Mouse (Mus musculus) spleen, adult 18-20 months (tissue): ENCODE data around the gene Sde2.
"Not testable (repeated sequence)": the region's sequence is repeated elsewhere in the genome, so short reads cannot be mapped to it uniquely, and the experiment has no call there.

ENCODE experiments used
- DNase-seq, 2 experiments: peaks; one replicate each; pipeline ENCODE4 v3.0.0; 2022; ENCODE audit warnings: mixed read lengths in 2 of 2

The Sde2 gene

DNA sequence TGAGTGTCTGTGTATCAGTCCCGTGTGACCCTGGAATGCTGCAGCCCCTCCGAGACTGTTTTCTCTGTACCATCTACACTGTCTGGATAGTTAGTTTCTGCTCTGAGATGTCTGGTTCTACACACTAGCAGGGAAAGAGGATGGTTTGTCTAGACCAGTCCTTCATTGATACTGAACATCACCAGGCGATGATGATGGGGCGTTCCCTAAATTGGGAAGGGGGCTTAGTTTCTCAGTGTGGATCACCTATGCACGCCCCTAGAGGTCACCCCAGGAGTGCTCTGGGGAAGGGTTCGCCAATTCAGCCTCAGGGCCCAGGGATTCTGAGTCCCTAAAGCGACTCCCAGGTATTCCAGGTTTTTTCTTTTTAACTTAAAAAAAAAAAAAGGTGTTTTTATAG lies 38.2 kb downstream of the Sde2 start:
- no peak for DNase-seq

DNA sequence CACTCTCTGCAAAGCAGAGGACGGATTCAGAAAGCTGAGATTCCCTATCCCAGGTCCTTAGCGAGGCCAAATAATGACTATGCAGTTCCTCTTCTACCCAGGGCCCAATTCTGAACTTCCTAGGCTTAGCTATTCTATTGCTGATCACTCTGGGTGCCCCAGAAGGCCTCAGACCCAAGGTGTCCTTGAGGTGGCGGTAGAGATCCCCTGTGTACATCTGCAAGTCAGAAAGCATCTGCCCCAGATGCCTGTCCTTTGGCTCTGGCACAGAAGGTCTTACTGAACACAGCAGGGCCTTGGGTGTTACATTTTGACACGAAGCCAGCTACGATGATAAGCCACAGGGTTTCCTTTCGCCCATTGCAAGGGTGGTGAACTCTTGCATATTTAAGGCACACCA lies 38.9 kb downstream of the Sde2 start:
- DNase-seq: peak in 1 of 2 experiments; percentile 36

- no peak for DNase-seq
Measured at GRCm38 (mm10) chr1:180892808-180893207, 41.9 kb downstream of the Sde2 start, which contains the start of gene Lefty2. Gene Lefty2, plus strand, starts transcription at chr1:180893108.

GRCm38 (mm10) chr1:180894088-180894987 lies 43.4 kb downstream of the Sde2 start:
- DNase-seq: not testable (repeated sequence)

DNA sequence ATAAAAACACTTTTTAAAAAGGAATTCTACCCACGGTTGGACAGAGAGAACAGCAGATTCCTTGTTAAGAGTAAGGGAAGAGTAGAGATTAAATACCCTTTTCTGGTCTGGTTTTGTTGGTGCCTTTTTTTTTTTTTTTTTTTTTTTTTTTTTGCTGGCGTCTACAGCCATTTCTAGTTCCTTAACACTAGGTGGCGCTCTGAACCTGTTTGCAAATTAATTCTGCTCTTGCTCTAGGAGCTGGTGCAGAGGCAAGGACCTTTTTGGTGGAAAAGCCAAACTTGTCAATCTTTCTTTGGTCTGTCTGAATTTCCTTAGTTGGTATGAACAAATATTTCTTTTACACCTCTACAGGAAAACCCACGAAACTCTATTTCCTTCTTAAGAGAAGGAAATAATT lies 50.2 kb downstream of the Sde2 start:
- DNase-seq: no peak

- DNase-seq: no peak
Measured at GRCm38 (mm10) chr1:180902915-180903314, 52.0 kb downstream of the Sde2 start.

DNA sequence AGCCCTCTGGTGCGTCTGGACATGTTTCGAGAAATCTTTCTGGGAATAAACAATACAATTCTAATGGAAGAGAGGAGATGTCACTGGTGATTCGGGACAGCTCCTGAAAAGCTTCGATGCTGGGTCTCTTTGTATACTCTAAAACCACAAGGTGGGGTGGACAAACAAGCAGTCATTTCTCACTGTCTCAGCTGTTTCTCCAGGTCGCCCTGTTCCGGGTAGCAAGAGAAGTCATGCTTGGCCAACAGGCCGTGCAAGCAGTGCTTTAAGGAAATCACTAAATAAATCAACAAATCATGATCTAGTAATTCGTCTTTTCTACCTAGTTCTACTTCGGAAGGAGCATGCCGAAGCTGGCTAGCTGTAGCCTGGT lies 52.7 kb downstream of the Sde2 start:
- no peak for DNase-seq

DNA sequence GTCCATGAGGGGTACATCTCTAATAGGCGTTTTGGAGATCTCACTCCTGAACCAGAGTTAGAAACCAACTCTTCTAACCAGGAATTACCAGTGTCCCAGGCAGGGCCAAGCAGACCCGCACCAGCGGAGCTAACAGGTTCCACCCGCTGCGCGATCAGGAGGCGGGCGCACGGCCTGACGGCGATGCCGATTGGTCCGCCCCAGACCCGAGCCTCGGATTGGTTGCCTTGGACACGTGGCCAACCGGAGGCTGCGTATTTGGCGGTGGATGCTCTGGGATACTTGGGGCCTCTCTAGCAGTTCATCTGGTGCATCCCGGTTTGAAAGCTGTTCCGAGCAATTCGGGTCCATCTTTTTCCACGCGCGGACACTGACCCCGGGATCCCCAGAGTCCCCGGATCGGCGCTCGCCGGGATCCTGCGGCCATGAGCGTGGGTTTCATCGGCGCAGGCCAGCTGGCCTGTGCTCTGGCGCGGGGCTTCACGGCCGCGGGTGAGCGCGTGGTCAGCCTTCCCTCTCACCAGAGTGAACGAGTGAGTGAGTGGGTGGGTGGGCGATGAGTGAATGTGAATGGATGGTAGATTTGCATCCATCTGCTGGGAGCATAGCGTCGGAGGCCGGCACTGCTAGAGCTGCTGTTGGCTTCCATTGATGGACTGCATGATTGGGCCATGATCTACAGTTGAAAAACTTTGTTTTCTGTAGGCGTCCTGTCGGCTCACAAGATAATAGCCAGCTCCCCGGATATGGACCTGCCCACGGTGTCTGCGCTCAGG lies 53.3 kb downstream of the Sde2 start, which contains the start of gene Pycr2:
Gene Pycr2 (plus strand): TSS at position 255 of the 776 bp plus-strand sequence.
- DNase-seq: peak; percentile 84 to 91

DNA sequence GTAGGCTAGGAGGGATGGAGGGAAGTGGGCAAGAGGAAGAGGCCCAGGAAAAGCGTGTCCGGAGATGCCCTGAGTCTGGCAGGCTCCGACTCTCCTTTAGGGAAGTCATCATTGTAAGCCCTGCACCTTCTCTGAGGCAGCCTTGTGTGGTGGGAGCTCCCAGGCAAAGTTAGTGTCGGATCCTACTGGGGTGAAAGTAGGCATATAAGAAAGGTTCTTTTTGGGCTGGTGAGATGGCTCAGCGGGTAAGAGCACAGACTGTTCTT lies 53.8 kb downstream of the Sde2 start:
- DNase-seq: no peak

GRCm38 (mm10) chr1:180905307-180905706 lies 54.4 kb downstream of the Sde2 start:
- DNase-seq: no peak

DNA sequence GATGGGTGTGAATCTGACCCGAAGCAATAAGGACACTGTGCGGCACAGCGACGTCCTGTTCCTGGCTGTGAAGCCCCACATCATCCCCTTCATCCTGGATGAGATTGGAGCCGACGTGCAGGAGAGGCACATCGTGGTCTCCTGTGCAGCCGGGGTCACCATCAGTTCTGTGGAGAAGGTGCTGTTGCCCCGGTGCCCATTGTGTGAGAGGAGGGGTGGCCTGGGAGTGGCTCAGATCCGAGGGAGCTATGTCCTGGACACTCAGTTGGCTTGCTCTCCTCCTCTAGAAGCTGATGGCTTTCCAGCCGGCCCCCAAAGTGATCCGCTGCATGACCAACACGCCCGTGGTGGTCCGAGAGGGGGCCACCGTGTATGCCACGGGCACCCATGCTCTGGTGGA lies 54.9 kb downstream of the Sde2 start:
- DNase-seq: no peak

GRCm38 (mm10) chr1:180906461-180907147 lies 55.7 kb downstream of the Sde2 start:
- no peak for DNase-seq

DNA sequence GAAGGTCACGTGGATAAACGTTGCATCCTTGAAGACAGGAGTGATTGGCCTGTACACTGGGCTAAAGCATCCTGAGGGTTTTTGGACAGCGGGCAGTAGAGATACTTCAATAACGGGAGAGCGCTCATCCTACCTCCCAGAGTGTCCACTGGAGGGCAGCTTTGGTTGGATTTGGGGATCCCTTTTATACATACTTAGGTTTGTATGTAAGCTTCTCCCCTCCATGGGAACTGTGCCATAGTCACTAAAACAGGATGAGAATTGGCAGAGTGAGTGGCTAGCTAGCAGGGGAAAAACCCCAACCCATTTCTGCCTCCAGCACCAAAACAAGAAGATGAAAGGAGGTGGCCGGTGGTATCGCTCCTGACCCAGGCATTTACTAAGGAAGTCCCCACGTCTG lies 60.2 kb downstream of the Sde2 start:
- DNase-seq: no peak

DNA sequence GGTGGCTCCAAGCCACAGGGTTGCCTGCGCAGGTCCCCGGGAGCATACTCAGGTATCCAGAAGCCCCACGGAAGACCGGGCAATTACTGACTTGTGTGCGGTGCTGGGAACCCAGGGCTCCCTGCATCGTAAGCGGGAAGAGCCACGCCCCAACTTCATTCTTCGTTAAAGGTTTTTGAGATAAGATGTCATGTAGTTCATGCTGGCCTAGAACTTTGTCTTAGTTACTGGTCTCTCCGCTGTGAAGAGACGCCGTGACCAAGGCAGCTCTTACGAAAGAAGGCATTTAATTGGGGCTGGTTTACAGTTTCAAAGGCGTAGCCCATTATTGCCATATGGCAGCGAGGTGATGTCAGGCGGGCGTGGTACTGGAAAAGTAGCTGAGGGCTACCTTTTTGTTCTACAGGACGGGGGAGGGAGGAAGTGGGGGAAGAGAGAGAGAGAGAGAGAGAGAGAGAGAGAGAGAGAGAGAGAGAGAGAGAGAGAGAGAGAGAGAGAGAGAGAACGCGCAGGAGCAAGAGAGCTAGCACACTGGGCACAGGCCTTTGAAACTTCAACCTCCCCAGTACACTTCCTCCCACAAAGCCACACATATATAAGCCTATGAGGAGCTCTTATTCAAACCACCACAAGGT lies 60.8 kb downstream of the Sde2 start:
- DNase-seq: no peak

- no peak for DNase-seq
Measured at GRCm38 (mm10) chr1:180912792-180913191, 61.9 kb downstream of the Sde2 start.

- DNase-seq: no peak
Measured at GRCm38 (mm10) chr1:180913797-180914196, 62.9 kb downstream of the Sde2 start.

- no peak for DNase-seq
Measured at GRCm38 (mm10) chr1:180916425-180916824, 65.5 kb downstream of the Sde2 start.

GRCm38 (mm10) chr1:180917053-180917452 lies 66.1 kb downstream of the Sde2 start:
- no peak for DNase-seq
